8 mouse cellular contexts compared by ENCODE assay signal in the genomic region with DNA sequence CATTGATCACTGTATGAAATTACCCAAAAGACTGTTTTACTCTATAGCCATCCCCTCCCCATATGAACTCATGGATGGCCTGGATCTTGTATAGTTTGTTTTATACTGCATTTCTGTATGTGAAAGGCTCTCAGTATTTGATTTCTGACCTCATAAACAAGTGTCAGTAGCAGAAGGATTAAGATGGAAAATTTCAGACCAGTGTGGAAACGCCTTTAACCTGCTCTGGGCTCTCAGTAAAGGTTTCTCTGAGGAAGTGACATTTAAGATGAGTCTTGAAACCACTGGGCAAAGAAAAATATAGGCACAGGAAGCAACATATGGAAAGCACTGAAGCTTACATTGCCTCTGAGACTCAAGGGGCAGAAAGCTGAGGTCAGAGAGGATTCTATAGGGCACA. TPM values are rescaled to one million over a fixed set of nuclear protein-coding genes. Genes with fewer than 3 reads are reported as not detected.
DNase-seq lines count a peak whose midpoint lies in the region; ATAC-seq and TF ChIP-seq lines count a peak whose summit lies in the region.

No protein-coding gene starts in this region.

- H3K27me3 ChIP-seq in megakaryocyte, embryonic 14.5 days (replicated peaks), result no peaks in the 10 kb centered on the region
- no peaks in the 10 kb centered on the region for H3K27me3 ChIP-seq in hindbrain, embryonic 13.5 days
- H3K27me3 ChIP-seq in cerebellum, adult 2 months (ENCODE audit: control insufficient read depth, insufficient read depth, low read length), result no peaks in the 10 kb centered on the region

- no peak for ATAC-seq in megakaryocyte, adult 5-6 weeks (ENCODE audit: poor library complexity, severe bottlenecking)
- ATAC-seq in hindbrain, embryonic 13.5 days (ENCODE audit: low FRiP score), result no peak

- H3K9ac ChIP-seq in hindbrain, embryonic 13.5 days, result no peak overlapping the region

- H3K4me1 ChIP-seq in megakaryocyte, embryonic 14.5 days, result peaks cover 47% of the 10 kb centered on the region
- peaks cover 21% of the 10 kb centered on the region for H3K4me1 ChIP-seq in hindbrain, embryonic 13.5 days (replicated peaks)
- H3K4me1 ChIP-seq in cerebellum, adult 2 months (ENCODE audit: control insufficient read depth, insufficient read depth, low read length), result no peaks in the 10 kb centered on the region; the same call in 1 of the 2 replicates

- peak overlapping the region; percentile 100; the same call in 1 of the 2 replicates for H3K27ac ChIP-seq in gastrocnemius, adult 2 months
- H3K27ac ChIP-seq in hindbrain, embryonic 13.5 days, result no peak overlapping the region
- H3K27ac ChIP-seq in cerebellum, adult 2 months (ENCODE audit: insufficient read depth, low read length), result no peak overlapping the region; the same call in 1 of the 2 replicates

- H3K9me3 ChIP-seq in megakaryocyte, embryonic 14.5 days, result no peaks in the 10 kb centered on the region
- H3K9me3 ChIP-seq in hindbrain, embryonic 13.5 days, result no peaks in the 10 kb centered on the region

- H3K4me2 ChIP-seq in hindbrain, embryonic 13.5 days, result peak overlapping the region; percentile 59; the same call in 1 of the 2 replicates

- WGBS in hindbrain, embryonic 13.5 days, result 81% methylated on average over 1 of the region's 1 CpGs
- 78% methylated on average over 1 of the region's 1 CpGs for WGBS in cerebellum, adult 2 months

- no peak for TF ChIP-seq CTCF in gastrocnemius, adult 2 months (IDR thresholded peaks at IDR 0.05)
- no peak for TF ChIP-seq CTCF in cerebellum, adult 2 months (IDR thresholded peaks at IDR 0.05; ENCODE audit: borderline replicate concordance, insufficient read depth, low read depth, low read length)

- TF ChIP-seq POLR2A in cerebellum, adult 2 months (IDR thresholded peaks at IDR 0.05; ENCODE audit: borderline replicate concordance, insufficient read depth, low read length), result no peak

- no peak for DNase-seq in gastrocnemius, adult 2 months
- no peak for DNase-seq in gastrocnemius, postnatal 10 days
- peak; percentile 37 for DNase-seq in naive thymus-derived CD4-positive, alpha-beta T cell, adult 2 months (ENCODE audit: low read depth)
- DNase-seq in natural killer cell, adult 2 months (ENCODE audit: low spot score in 2 of 2), result no peak
- no peak for DNase-seq in cerebellum, adult 2 months

- intact Hi-C loops in gastrocnemius, adult 2 months (cut with DNase I), result no loop called here

- no peak overlapping the region for H3K4me3 ChIP-seq in gastrocnemius, adult 2 months
- peak overlapping the region; percentile 93 for H3K4me3 ChIP-seq in megakaryocyte, embryonic 14.5 days (replicated peaks)
- no peak overlapping the region for H3K4me3 ChIP-seq in hindbrain, embryonic 13.5 days
- no peak overlapping the region for H3K4me3 ChIP-seq in cerebellum, adult 2 months (replicated peaks; ENCODE audit: insufficient read depth, low read depth, low read length)

- peaks cover 11% of the 10 kb centered on the region for H3K36me3 ChIP-seq in megakaryocyte, embryonic 14.5 days (replicated peaks; ENCODE audit: low read length)
- H3K36me3 ChIP-seq in hindbrain, embryonic 13.5 days, result no peaks in the 10 kb centered on the region

RNA-seq across cellular contexts. Expression of a gene that starts 1.2 kb away (rescaled TPM):
- total RNA-seq in gastrocnemius, adult 2 months (2021), result under 1 TPM; 0.48 to 0.81 TPM
- total RNA-seq in gastrocnemius, postnatal 10 days (2021), result under 1 TPM in 1 of 2 experiments, not detected in 1; 0.50 TPM
- polyA plus RNA-seq in megakaryocyte, embryonic 14.5 days (2012; ENCODE audit: insufficient read depth, low replicate concordance), result 1.1 TPM in 1 of 2 replicates, not detected in the other
- total RNA-seq in megakaryocyte, adult 5-6 weeks (2015), result 0.20 and 0.43 TPM in 2 replicates
- total RNA-seq in megakaryocyte, adult 5-6 weeks (2017), result 0.94 and 3.7 TPM in 2 replicates
- 2.0 and 2.2 TPM in 2 replicates for polyA plus RNA-seq in hindbrain, embryonic 13.5 days (2015; fragmentation: Nextera tagmentation; extraction: Ambion mirVana)
- polyA plus RNA-seq in cerebellum, adult 2 months (2012; rRNA removed), result 0.76 and 0.84 TPM in 2 replicates

RNA-seq across cellular contexts. Expression of a gene that starts 1.3 kb away (rescaled TPM):
- total RNA-seq in gastrocnemius, adult 2 months (2021), result 10 to 100 TPM; 61.4 to 66.6 TPM
- total RNA-seq in gastrocnemius, postnatal 10 days (2021), result 100 to 1,000 TPM; 117 to 125 TPM
- 70.2 and 148 TPM in 2 replicates for polyA plus RNA-seq in megakaryocyte, embryonic 14.5 days (2012; ENCODE audit: insufficient read depth, low replicate concordance)
- 180 and 198 TPM in 2 replicates for total RNA-seq in megakaryocyte, adult 5-6 weeks (2015)
- 196 and 202 TPM in 2 replicates for total RNA-seq in megakaryocyte, adult 5-6 weeks (2017)
- polyA plus RNA-seq in hindbrain, embryonic 13.5 days (2015; fragmentation: Nextera tagmentation; extraction: Ambion mirVana), result 137 and 140 TPM in 2 replicates
- 176 and 183 TPM in 2 replicates for polyA plus RNA-seq in cerebellum, adult 2 months (2012; rRNA removed)

RNA-seq across cellular contexts. Expression of a gene that starts 59.5 kb away (rescaled TPM):
- 1 to 10 TPM; 8.6 to 9.7 TPM for total RNA-seq in gastrocnemius, adult 2 months (2021)
- total RNA-seq in gastrocnemius, postnatal 10 days (2021), result 10 to 100 TPM; 16.9 to 18.2 TPM
- polyA plus RNA-seq in megakaryocyte, embryonic 14.5 days (2012; ENCODE audit: insufficient read depth, low replicate concordance), result 6.6 and 37.5 TPM in 2 replicates
- 103 TPM in 2 replicates for total RNA-seq in megakaryocyte, adult 5-6 weeks (2015)
- total RNA-seq in megakaryocyte, adult 5-6 weeks (2017), result 104 TPM in 2 replicates
- 109 and 119 TPM in 2 replicates for polyA plus RNA-seq in hindbrain, embryonic 13.5 days (2015; fragmentation: Nextera tagmentation; extraction: Ambion mirVana)
- polyA plus RNA-seq in cerebellum, adult 2 months (2012; rRNA removed), result 47.2 and 48.2 TPM in 2 replicates

Comparison
In these comparisons a context has a peak if more than half of its experiments do, and no peak if none do; other contexts are left out.
1. RNA of a gene that starts 59.5 kb away (total RNA-seq): 103 to 104 TPM in megakaryocyte, adult 5-6 weeks; 16.9 to 18.2 TPM in gastrocnemius, postnatal 10 days and 8.6 to 9.7 TPM in gastrocnemius, adult 2 months; every median in the first group is over 4 times any median in the second.